Mouse (Mus musculus) inflammation-experienced regulatory T-cells, adult 6 months (primary cell): ENCODE results near the gene Dido1. TPM values are rescaled to one million over a fixed set of nuclear protein-coding genes. Genes with fewer than 3 reads are reported as not detected.

Experiments used
- ATAC-seq: one replicate; pipeline ENCODE4 v1.8.0; 2017
- polyA plus RNA-seq, 3 experiments: library from polyadenylated mRNA; unstranded; fragments of 100-300 nt; shearing (Covaris generic); gene quantifications; one replicate each; pipeline ENCODE4 v1.2.1; 2017

Dido1 gene
- polyA plus RNA-seq, 3 experiments from 2014 or later: 36.4 to 52.4 (median 45.3) TPM

GRCm38 (mm10) chr2:180684031-180684430, 25.8 kb downstream of the Dido1 start:
- no peak for ATAC-seq

GRCm38 (mm10) chr2:180683524-180683923, 26.3 kb downstream of the Dido1 start:
- ATAC-seq: no peak

- no peak for ATAC-seq
These were observed 28.6 kb downstream of the Dido1 start for GRCm38 (mm10) chr2:180681225-180681624.

GRCm38 (mm10) chr2:180678609-180679140, 31.1 kb downstream of the Dido1 start:
- ATAC-seq: peak; percentile 85

- no peak for ATAC-seq
These were observed 33.1 kb downstream of the Dido1 start for GRCm38 (mm10) chr2:180676706-180677105.

- no peak for ATAC-seq
These were observed 47.8 kb downstream of the Dido1 start for GRCm38 (mm10) chr2:180662008-180662407.

GRCm38 (mm10) chr2:180660521-180660920, 49.3 kb downstream of the Dido1 start:
- no peak for ATAC-seq

GRCm38 (mm10) chr2:180659353-180660150, 50.2 kb downstream of the Dido1 start:
- ATAC-seq: no peak

GRCm38 (mm10) chr2:180658381-180658780, 51.4 kb downstream of the Dido1 start:
- ATAC-seq: no peak

GRCm38 (mm10) chr2:180657394-180658013, 52.3 kb downstream of the Dido1 start:
- peak; percentile 73 for ATAC-seq

- ATAC-seq: no peak
These were observed 54.6 kb downstream of the Dido1 start for GRCm38 (mm10) chr2:180655150-180655549.

- ATAC-seq: no peak
These were observed 55.1 kb downstream of the Dido1 start for GRCm38 (mm10) chr2:180654666-180655065.

- no peak for ATAC-seq
These were observed 63.0 kb downstream of the Dido1 start for GRCm38 (mm10) chr2:180646841-180647240.

GRCm38 (mm10) chr2:180643626-180644025, 66.2 kb downstream of the Dido1 start:
- ATAC-seq: no peak

- no peak for ATAC-seq
These were observed 67.1 kb downstream of the Dido1 start, which contains the start of gene Tcfl5 for GRCm38 (mm10) chr2:180642555-180643260. Gene Tcfl5 (minus strand): TSS chr2:180642708.

GRCm38 (mm10) chr2:180641576-180642554, 67.9 kb downstream of the Dido1 start:
- no peak for ATAC-seq

GRCm38 (mm10) chr2:180611882-180612281, 97.9 kb downstream of the Dido1 start:
- ATAC-seq: no peak

- ATAC-seq: no peak
These were observed 99.5 kb downstream of the Dido1 start for GRCm38 (mm10) chr2:180610283-180610682.
